Mouse (Mus musculus): Measurements from ENCODE around the gene Slc6a21.
"Not testable (repeated sequence)": the region's sequence is repeated elsewhere in the genome, so short reads cannot be mapped to it uniquely, and the experiment has no call there.

The Slc6a21 gene

DNA sequence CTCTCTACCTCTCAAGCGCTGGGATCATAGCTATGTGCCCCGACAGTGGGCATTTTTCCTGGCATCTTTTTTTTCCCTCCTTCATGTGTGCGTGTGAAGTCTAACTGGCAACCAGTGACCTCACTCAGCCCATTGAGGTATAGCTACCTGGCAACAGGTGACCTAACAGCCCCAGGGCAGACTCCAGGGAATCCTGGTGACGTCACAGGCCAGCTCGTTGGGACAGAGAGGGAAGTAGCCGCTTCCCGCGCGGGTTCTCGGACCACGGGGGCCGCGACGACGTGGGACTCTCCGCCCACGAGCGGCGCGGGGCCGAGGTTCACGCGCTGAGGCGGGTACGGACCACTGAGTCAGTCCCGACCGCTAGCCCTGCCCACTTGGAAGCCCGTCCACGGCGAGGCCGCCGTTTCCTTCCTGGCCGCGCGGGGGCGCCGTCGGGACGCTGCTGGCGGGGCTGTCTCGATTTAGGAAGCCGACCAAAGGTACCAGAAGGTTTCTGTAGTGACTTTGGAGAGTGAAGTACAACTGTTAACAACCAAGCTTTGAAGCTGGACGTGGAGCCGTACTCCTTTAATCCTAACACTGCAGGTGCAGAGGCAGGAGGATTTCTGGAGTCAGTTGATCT is at the start of gene Slc6a21:
Gene Slc6a21, plus strand, starts transcription at position 378 of the 625 bp plus-strand sequence.
- DNase-seq, result peak; percentile 70 to 88

DNA sequence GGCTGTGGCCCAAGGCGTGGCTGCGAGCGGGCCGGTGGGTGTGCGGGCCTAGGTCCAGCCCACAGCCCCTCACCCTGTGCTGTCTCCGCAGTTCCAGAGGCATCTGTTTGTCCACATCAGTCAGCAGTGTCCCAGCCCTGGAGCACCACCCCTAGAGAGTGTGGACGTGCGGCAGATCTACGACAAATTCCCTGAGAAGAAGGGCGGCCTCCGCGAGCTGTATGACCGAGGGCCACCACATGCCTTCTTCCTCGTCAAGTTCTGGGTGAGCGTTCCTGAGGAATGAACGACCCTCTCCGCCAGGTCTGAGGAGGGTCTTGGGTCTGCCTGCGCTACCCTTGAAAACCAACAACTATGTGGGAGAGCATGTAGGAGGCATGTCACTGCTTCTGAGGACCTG is 48.8 kb upstream of the Slc6a21 start:
- no peak for DNase-seq

DNA sequence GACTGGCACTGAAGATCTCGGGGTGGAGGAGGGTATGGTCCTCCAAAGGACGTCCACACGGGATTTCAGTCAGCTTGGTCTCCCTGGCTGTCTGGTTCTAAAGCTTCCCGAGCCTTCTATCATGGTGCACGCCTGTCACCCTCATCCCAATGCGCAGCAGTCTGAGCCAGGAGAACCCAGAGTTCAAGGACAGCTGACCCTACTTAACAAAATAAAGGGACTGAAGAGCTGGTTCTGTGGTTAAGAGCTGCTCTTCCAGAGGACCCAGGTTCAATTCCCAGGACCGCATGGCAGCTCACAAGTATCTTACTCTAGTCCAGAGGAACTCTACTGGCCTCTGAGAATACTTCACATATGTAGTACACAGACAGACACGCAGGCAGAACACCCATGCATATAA is 48.3 kb upstream of the Slc6a21 start:
- no peak for DNase-seq

GRCm38 (mm10) chr7:45229459-45230203 is 47.7 kb upstream of the Slc6a21 start:
- DNase-seq, result peak; percentile 52 to 55

- no peak for DNase-seq
Observed at GRCm38 (mm10) chr7:45231192-45231591, 46.1 kb upstream of the Slc6a21 start.

DNA sequence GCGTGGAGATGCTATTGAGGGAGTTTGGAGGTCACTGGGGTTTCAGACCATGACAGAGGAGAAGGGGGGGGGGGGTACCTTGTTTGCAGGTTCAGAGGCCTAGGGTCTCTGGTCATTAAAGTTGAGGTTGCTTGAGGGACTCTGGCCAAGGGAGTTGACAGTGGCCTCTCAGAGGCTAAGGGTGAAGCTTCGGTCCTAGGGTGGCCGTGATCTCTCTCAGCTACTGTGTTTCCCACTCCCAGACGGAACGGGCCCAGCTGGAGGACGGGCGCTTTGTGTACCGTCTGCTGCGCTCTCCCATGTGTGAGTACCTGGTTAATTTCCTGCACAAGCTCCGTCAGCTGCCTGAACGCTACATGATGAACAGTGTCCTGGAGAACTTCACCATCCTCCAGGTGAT is 45.4 kb upstream of the Slc6a21 start:
- no peak for DNase-seq

DNA sequence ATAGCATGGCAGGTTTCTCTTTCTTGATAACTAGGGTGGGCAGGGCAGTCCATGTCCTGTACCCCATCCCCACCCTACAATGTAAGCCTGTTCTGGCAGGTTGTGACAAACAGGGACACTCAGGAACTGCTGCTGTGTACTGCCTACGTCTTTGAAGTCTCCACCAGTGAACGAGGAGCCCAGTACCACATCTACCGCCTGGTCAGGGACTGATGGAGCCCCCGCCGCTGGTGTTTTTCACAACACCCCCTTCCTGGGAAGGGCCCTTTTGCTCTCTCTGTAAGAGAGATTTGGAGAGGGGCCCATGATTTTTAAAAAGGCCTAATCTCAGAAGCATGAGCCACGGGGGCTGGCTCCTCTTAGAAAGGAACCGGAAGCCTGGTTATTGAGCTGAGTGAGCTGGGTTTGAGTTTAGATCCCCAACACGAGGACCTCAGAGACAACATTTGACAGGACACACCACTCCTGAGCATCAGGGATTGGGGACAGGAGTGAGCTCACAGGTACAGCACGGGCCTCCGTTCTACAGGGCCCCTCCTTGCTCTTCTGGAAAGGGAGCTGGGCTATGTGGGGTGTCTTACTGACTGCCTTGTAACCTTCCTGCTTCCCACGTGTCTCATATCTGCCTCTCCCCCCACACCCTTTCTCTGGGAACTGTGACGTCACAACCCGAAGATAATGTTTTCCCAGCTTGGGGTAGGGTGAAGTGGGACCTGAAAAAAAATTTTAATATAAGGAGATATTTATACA is 44.4 kb upstream of the Slc6a21 start:
- no peak for DNase-seq

DNA sequence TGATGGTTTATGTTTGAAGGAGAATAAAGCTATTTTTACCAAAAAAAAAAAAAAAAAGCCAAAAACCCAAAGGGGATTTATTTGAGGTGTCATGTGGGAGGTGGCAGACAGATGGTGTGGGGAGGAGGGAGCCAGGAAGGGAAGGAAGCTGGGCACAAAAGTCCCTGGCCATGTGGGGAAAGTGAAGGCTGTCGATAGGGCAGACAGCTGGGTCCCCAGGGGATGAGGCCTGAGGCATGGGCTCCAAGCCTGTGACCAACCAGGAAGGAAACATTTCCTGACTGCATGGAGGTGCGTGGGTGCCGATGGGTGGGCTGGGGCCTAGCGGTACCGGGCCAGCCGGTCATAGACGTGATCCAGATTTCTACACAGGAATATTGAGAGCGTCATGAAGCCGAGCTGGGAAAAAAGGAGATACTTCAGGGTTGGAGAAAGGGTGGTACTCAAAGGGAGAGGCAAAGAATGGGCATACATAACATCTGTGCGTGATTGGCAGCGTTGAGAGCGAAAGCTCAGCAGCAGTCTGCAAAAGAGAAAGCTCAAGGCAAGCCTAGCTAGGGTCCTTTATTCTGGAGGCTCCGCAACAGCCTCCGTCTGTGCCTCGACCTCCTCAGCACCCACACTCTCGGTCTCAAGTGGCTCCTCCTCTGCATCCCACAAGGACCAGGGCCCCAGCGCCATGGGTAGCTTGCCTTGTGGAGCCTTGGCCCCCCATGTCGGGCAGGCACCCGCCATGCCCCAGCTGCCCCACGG is 43.6 kb upstream of the Slc6a21 start:
- DNase-seq, result peak; percentile 43 to 51

DNA sequence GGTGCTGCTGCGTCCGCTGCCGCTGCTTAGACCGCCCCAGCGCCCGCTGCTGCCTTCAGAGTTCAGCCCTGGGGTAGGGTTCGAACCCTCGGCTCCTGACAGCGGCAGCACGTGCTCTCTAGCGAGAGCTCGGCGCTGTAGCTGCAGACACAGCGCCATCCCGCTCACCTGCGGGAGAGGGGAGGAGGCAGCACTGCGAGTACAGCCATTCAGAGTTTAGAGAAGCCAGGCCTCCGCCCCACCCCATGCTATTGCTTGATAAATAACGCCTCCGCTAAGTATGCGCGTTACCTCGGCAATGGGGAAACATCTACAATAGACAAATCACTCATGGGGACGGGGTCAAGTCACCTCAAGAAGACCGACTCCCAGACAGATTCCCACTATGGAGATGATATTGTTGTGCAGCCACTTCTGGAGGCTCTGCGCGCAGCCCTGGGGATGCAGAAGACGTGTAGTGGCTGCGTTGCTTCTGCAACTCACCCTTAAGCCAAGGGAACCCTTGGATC is 42.9 kb upstream of the Slc6a21 start:
- DNase-seq, result no peak

DNA sequence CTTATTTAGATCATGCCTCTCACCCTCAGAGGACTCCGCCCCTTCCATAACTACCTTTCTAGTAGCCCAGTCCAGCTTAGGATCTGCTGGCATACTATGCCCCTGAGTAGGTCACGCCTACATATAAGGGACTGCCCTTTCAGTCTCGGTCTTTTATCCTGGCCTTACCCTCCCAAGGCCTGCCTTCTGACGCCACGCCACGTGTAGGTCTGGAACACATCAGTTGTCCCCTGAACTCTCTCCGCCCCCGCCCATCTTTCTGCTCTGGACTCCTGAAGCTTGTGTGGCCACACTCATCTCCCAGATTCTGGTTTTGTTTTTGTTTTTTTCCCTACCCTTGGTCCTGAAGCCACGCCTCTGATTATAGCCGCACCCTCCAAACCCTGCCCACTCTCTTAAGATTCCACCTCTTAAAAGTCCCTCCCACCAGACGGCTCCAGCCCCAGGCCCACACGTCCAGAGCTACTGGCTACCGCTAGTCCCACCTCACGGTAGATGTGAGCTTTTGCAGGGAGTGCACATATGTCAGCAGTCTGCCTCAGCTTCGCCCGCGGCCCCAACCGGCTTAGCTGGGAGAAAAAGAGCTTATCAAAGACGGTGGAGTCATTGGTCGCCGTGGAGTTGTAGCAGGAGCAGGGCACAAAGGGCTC is 42.3 kb upstream of the Slc6a21 start:
- DNase-seq, result no peak

DNA sequence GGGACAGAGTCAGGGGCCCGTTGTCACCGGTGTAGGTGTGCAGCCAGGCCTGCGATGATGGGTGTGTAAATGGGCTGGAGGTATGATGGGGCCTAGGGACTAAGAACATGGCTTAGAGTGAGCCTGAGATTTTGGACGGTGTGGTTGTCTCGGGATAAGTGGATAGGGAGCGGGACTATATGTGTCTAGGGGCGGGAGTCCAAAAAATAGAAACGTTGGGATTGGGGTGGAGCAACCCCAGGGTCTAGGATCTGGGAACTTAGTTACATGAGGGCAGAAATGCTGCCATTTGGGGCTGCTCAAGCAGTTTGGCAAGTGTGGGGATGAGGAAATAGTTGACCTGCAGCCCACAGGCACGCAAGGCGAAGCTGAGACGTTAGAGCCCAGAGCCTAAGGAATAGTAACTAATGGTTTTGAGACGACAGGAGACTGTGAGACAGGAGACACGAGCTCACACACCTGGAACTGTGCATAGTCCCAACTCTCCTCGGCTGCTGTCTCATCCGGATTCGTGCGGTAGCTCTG is 41.6 kb upstream of the Slc6a21 start:
- no peak for DNase-seq

DNA sequence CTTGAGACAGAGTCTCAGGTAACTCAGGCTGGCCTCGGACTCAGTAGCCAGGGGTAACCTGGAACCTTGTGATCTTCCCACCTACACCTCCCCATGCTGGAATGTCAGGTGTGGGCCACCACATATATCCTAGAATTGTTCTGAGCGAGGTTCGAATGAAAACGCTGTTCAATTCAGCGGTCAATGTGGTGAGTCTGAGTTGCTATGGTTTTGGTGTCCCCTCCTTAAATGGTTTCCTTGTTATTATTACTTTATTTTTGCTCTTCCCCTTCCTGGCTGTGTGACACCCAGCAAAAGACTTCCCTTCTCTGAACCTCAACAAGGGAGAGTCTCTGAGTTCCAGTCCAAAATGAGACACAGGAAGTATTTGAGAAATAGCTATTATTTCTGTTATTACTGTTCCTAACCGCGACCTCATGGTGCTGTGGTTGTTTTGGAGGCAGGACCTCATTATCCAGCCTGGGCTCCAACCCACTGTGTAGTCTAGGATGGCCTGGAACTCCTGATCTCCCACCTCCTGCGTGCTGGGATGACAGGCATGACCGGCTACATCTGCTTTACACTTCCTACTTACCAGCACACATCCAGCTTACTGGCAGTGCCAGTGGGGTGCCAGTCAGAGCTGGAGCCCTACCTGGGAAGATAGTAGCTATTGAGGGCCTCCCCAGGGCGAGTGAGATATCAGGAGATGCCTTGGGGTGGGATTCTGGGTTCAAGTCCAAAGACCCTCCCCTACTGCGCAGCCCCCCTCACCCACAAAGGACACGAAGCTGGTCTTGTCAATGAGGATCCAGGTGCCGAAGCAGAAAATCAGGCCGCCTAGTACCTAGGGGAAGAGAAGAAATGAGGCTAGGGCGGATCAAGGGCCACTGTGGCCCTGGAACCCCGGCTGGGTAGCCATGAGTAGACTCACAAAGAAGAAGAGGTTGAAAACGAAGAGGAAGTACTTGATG is 39.3 kb upstream of the Slc6a21 start:
- DNase-seq, result no peak

DNA sequence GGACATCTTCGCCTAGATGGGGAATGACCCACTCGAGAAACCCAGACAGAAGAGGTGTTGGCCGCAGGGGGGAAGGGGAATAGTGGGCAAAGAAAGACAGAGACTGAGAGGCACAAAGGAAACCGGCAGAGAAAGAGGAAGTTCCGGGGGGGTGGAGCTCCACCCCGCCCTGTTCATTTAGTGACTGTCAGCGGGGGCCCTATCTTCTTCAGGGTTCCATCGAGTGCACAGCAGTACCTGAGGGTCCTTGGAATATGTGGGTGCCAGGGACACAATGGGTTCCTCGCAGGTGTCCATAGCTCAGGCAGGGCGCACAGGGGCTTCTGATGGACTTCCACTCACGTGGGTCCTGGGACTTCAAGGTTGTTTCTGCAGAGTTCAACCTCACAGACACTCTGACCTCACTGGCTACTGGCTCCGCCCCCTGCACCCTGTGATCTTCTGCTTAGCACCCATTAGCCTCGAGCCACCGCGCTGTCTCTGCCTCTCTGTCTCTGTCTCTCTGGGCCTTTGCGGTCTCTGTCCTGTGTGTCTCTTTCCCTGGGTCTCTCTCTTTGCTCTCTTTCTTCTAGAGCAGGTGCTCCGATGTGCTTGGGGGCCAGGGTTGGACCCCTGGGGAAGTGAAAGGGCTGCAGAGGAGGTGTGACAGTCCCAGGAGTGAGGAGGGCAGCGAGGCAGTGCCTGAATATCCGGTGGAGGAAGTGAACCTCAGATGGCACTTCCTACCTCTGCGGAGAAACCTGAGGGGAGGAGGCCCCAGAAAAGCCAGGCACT is 38.4 kb upstream of the Slc6a21 start, which contains the start of gene Cd37:
Gene Cd37, minus strand, starts transcription at position 393 of the 774 bp plus-strand sequence.
- peak; percentile 75 to 80 for DNase-seq

- no peak for DNase-seq
Observed at GRCm38 (mm10) chr7:45240109-45240508, 37.2 kb upstream of the Slc6a21 start.

DNA sequence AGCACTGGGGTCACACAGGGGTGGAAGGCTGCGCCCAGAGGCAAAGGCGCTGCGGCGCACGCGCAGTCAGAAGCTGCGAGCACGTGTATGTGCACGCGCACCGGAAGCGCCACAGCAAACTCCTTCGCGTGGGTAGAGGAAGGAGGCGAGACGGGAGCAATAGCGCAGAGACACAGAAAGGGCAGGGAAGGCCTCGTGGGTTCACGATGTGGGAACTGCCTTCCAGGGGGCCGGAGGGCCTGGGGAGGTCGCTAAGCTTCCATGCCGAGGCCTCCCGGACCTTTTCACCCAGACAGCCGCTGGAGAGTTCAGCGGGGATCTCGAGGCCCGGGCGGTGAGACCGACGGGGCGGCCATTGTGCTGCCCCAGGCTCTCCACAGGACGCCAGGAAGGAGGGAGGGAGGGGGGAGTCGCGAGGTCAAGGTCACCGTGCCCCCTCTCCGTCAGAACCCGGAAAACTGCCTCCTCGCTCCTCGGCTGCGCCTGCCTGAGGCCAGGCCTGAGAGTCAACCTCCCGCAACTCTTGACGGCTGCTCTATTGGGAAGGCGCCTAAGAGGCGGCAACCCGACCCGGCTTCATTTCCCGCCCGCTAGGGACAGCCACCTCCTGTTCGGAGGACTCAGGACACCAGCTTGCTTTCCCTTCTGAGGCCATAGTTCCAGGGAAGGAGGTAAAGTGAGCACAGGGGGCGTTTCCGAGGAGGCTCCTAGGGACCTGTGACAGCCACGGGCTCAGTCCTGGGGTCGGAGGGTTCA is 36.5 kb upstream of the Slc6a21 start, which contains the start of gene Slc6a16:
Gene Slc6a16, plus strand, starts transcription at position 453 of the 756 bp plus-strand sequence.
- DNase-seq, result peak in 1 of 2 experiments; percentile 18

DNA sequence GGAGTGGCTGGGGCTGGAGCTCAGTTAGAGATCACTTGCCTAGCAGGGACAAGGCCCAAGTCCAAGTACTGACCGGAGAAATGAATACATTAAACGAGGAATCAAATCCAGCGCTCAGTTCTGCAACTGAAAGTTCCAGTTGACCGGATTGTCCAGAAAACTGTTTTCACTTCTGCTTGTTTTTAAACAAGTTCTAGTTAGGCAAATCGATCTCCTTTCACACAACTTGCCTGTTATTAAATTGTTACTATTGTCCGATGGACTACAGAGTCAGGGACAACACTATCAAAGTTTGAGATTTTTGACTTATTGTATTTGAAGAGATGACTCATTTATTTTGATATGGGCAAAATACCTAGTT is 35.9 kb upstream of the Slc6a21 start:
- no peak for DNase-seq

DNA sequence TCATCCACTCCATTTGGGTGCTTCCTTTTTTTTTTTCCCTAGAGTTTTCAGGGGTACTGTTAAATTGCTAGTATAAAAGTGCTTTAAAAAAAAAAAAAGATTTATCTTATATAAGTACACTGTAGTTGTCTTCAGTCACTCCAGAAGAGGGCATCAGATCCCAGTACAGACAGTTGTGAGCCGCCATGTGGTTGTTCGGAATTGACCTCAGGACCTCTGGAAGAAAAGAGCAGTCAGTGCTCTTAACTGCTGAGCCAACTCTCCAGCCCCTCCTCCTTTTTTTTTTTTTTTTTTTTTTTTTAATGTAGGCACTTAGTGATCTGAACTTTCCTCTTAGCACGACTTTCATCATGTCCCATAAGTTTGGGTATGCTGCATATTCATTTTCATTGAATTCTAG is 29.6 kb upstream of the Slc6a21 start:
- no peak for DNase-seq

DNA sequence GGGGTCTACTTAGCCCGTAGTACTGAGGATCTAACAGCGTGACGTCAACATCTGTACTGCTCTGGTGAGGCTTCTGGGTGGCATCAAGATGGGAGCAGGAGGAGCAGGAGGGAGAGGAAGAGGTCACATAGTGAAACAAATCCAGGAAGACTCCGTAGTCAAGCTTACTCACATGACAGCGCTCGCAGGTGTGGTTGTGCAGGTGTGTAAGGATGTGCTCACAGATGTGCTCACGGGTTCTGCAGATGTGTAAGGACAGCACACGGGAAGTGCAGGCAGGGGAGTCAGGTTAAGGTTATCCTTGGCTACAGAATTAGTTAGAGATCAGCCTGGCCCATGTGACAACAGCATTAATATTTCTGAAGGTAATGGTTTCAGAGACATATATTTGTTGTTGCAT is 23.5 kb upstream of the Slc6a21 start:
- no peak for DNase-seq

GRCm38 (mm10) chr7:45255822-45256221 is 21.5 kb upstream of the Slc6a21 start:
- DNase-seq, result not testable (repeated sequence)
